Mouse (Mus musculus): Measurements from ENCODE around the gene Olfr1336.

DNA sequence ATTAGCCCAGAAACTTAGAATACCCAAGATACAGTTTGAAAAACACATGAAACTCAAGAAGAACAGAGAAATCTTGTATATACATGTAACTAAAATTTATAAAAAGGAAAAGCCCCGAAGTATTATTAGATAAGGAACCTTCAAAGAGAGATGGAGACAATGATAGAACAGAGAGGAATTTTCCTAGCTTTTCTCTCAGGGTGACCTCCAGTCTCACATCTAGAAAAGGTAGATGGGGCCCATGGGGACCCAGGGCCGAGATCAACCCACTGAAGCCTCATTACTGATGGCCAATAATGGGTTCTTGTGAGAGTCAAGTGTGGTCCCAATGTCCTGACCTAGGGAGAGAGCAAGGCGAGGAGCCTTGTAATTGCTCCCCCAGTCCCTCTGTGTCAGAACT is 17.6 kb upstream of the Olfr1336 start, which contains the start of gene Olfr1344:
- TF ChIP-seq GATA1 (IDR thresholded peaks at IDR 0.05; ENCODE audit: borderline replicate concordance, low read length) (no peak), FLI1 (IDR thresholded peaks at IDR 0.05; ENCODE audit: low read length) (no peak)

Measured in megakaryocyte, embryonic 14.5 days (primary cell).